Mouse (Mus musculus) heart, embryonic 13.5 days (tissue): ENCODE measurements at regions not wholly inside any gene's neighbourhood (a gene's known extent, or its start where the extent isn't known, plus 50 kb on each side); places are given as distances from the start of the nearest gene placed in this dataset.
A peak's percentile ranks its signal among the peaks of the same experiment; 100 is the strongest.

Experiments
- ATAC-seq: fragments of 200-750 bp; cut with Nextera tagmentation; 2 replicates; pipeline ENCODE4 v1.8.0; 2017; ENCODE audit warnings: moderate TSS enrichment; ENCODE audit not compliant: insufficient number of reproducible peaks, low FRiP score, low TSS enrichment; ENCODE audit errors: extremely low read depth
- H3K27ac ChIP-seq: fragments of 300-500 bp; sonication (generic); replicated peaks from 2 replicates; pipeline ENCODE4 v1.5.1; 2015; ENCODE audit warnings: moderate library complexity, mild to moderate bottlenecking, inconsistent platforms
- H3K27me3 ChIP-seq: fragments of 300-500 bp; sonication (generic); replicated peaks from 2 replicates; pipeline ENCODE4 v1.6.1; 2015; ENCODE audit warnings: mild to moderate bottlenecking, inconsistent platforms
- H3K36me3 ChIP-seq: fragments of 300-500 bp; sonication (generic); 2 replicates; pipeline ENCODE4 v1.6.1; 2015; ENCODE audit warnings: mild to moderate bottlenecking, inconsistent platforms
- H3K4me1 ChIP-seq: fragments of 300-500 bp; sonication (generic); 2 replicates; pipeline ENCODE4 v1.6.1; 2015; ENCODE audit warnings: inconsistent platforms
- H3K4me2 ChIP-seq: fragments of 300-500 bp; sonication (generic); 2 replicates; pipeline ENCODE4 v1.6.1; 2015; ENCODE audit warnings: inconsistent platforms, mild to moderate bottlenecking, moderate library complexity
- H3K4me3 ChIP-seq: fragments of 300-500 bp; sonication (generic); 2 replicates; pipeline ENCODE4 v1.5.1; 2015; ENCODE audit warnings: moderate library complexity, mild to moderate bottlenecking, inconsistent platforms
- H3K9ac ChIP-seq: fragments of 300-500 bp; sonication (generic); 2 replicates; pipeline ENCODE4 v1.6.1; 2015; ENCODE audit warnings: inconsistent platforms, mild to moderate bottlenecking, moderate library complexity
- H3K9me3 ChIP-seq: fragments of 300-500 bp; sonication (generic); 2 replicates; pipeline ENCODE4 v1.6.1; 2016; ENCODE audit warnings: inconsistent platforms
- WGBS: fragments of 180-500 bp; shearing (Covaris S2); methylation state at CpG from one replicate; pipeline ENCODE4 v1.1.7; 2015; ENCODE audit warnings: mixed read lengths; 5-methylcytosine and 5-hydroxymethylcytosine counted together

- Histone ChIP-seq H3K27ac (peak overlapping the region; percentile 54), H3K4me2 (no peak overlapping the region), H3K27me3 (peaks cover 24% of the 10 kb centered on the region), H3K4me1 (peaks cover 22% of the 10 kb centered on the region), H3K4me3 (no peak overlapping the region), H3K9ac (no peak overlapping the region), H3K36me3 (no peaks in the 10 kb centered on the region), H3K9me3 (no peaks in the 10 kb centered on the region)
- peak; percentile 65; the same call in 1 of the 2 replicates for ATAC-seq
- 23% methylated on average over 4 of the region's 4 CpGs for WGBS
Observed at GRCm38 (mm10) chr13:72419532-72419931, 209.1 kb upstream of the Irx2 start.

GRCm38 (mm10) chr13:72425917-72426316, 202.7 kb upstream of the Irx2 start:
- H3K4me1 ChIP-seq, result peaks cover 5% of the 10 kb centered on the region; the same call in 1 of the 2 replicates
- H3K4me3 ChIP-seq, result no peak overlapping the region
- H3K27me3 ChIP-seq, result peaks cover 4% of the 10 kb centered on the region
- no peaks in the 10 kb centered on the region for H3K9me3 ChIP-seq
- H3K36me3 ChIP-seq, result no peaks in the 10 kb centered on the region
- H3K9ac ChIP-seq, result no peak overlapping the region
- no peak for ATAC-seq
- no peak overlapping the region for H3K27ac ChIP-seq
- no peak overlapping the region for H3K4me2 ChIP-seq
- WGBS, result 48% methylated on average over 8 of the region's 8 CpGs

GRCm38 (mm10) chr13:72445336-72445735, 183.3 kb upstream of the Irx2 start:
- no peaks in the 10 kb centered on the region for H3K36me3 ChIP-seq
- H3K4me2 ChIP-seq, result no peak overlapping the region
- no peaks in the 10 kb centered on the region for H3K27me3 ChIP-seq
- H3K9ac ChIP-seq, result no peak overlapping the region
- no peak overlapping the region for H3K4me3 ChIP-seq
- H3K4me1 ChIP-seq, result no peaks in the 10 kb centered on the region
- ATAC-seq, result no peak
- WGBS, result 60% methylated on average over 3 of the region's 3 CpGs
- no peaks in the 10 kb centered on the region for H3K9me3 ChIP-seq
- no peak overlapping the region for H3K27ac ChIP-seq

GRCm38 (mm10) chr13:72448458-72449058, 180.1 kb upstream of the Irx2 start:
- no peak overlapping the region for H3K4me2 ChIP-seq
- no peaks in the 10 kb centered on the region for H3K4me1 ChIP-seq
- no peak overlapping the region for H3K27ac ChIP-seq
- H3K27me3 ChIP-seq, result no peaks in the 10 kb centered on the region
- H3K9ac ChIP-seq, result no peak overlapping the region
- H3K36me3 ChIP-seq, result no peaks in the 10 kb centered on the region
- WGBS, result 71% methylated on average over 5 of the region's 5 CpGs
- no peak for ATAC-seq
- H3K9me3 ChIP-seq, result no peaks in the 10 kb centered on the region
- H3K4me3 ChIP-seq, result no peak overlapping the region

GRCm38 (mm10) chr13:72495353-72495752, 133.3 kb upstream of the Irx2 start:
- H3K27ac ChIP-seq, result no peak overlapping the region
- 83% methylated on average over 7 of the region's 7 CpGs for WGBS
- ATAC-seq, result no peak
- H3K36me3 ChIP-seq, result no peaks in the 10 kb centered on the region
- peaks cover 11% of the 10 kb centered on the region for H3K4me1 ChIP-seq
- no peaks in the 10 kb centered on the region for H3K9me3 ChIP-seq
- H3K4me2 ChIP-seq, result no peak overlapping the region
- H3K4me3 ChIP-seq, result no peak overlapping the region
- peaks cover 22% of the 10 kb centered on the region for H3K27me3 ChIP-seq
- H3K9ac ChIP-seq, result no peak overlapping the region

- 71% methylated on average over 5 of the region's 5 CpGs for WGBS
- Histone ChIP-seq H3K4me3 (no peak overlapping the region), H3K4me1 (peaks cover 11% of the 10 kb centered on the region), H3K9me3 (no peaks in the 10 kb centered on the region), H3K27ac (no peak overlapping the region), H3K4me2 (peak overlapping the region; percentile 49), H3K27me3 (peaks cover 22% of the 10 kb centered on the region), H3K9ac (no peak overlapping the region), H3K36me3 (no peaks in the 10 kb centered on the region)
- ATAC-seq, result no peak
Observed at GRCm38 (mm10) chr13:72497036-72497435, 131.6 kb upstream of the Irx2 start.

- peaks cover 24% of the 10 kb centered on the region for H3K27me3 ChIP-seq
- H3K4me2 ChIP-seq, result peak overlapping the region; percentile 49
- H3K27ac ChIP-seq, result no peak overlapping the region
- no peaks in the 10 kb centered on the region for H3K36me3 ChIP-seq
- H3K4me3 ChIP-seq, result no peak overlapping the region
- WGBS, result 5% methylated on average over 10 of the region's 10 CpGs
- no peak for ATAC-seq
- no peaks in the 10 kb centered on the region for H3K9me3 ChIP-seq
- no peak overlapping the region for H3K9ac ChIP-seq
- H3K4me1 ChIP-seq, result peaks cover 11% of the 10 kb centered on the region
Observed at GRCm38 (mm10) chr13:72497521-72497920, 131.1 kb upstream of the Irx2 start.

GRCm38 (mm10) chr13:72505954-72506353, 122.7 kb upstream of the Irx2 start:
- no peaks in the 10 kb centered on the region for H3K36me3 ChIP-seq
- H3K4me2 ChIP-seq, result no peak overlapping the region
- no peak overlapping the region for H3K27ac ChIP-seq
- no peaks in the 10 kb centered on the region for H3K4me1 ChIP-seq
- 0 out of 2 replicates have a peak, but pooled peaks cover 4% of the 10 kb centered on the region for H3K27me3 ChIP-seq
- WGBS, result 66% methylated on average over 4 of the region's 4 CpGs
- ATAC-seq, result no peak
- H3K9me3 ChIP-seq, result no peaks in the 10 kb centered on the region
- no peak overlapping the region for H3K4me3 ChIP-seq
- H3K9ac ChIP-seq, result no peak overlapping the region

- Histone ChIP-seq H3K27ac (no peak overlapping the region), H3K4me2 (no peak overlapping the region), H3K9ac (no peak overlapping the region), H3K9me3 (no peaks in the 10 kb centered on the region), H3K27me3 (no peaks in the 10 kb centered on the region), H3K4me3 (no peak overlapping the region), H3K4me1 (peaks cover 6% of the 10 kb centered on the region; the same call in 1 of the 2 replicates), H3K36me3 (no peaks in the 10 kb centered on the region)
- WGBS, result 88% methylated on average over 4 of the region's 4 CpGs
- no peak for ATAC-seq
Observed at GRCm38 (mm10) chr13:72538633-72539032, 90.0 kb upstream of the Irx2 start.

- Histone ChIP-seq H3K36me3 (no peaks in the 10 kb centered on the region), H3K4me3 (no peak overlapping the region), H3K27ac (no peak overlapping the region), H3K4me2 (no peak overlapping the region), H3K4me1 (peaks cover 6% of the 10 kb centered on the region; the same call in 1 of the 2 replicates), H3K27me3 (no peaks in the 10 kb centered on the region), H3K9ac (no peak overlapping the region), H3K9me3 (no peaks in the 10 kb centered on the region)
- no peak for ATAC-seq
- WGBS, result 83% methylated on average over 3 of the region's 3 CpGs
Observed at GRCm38 (mm10) chr13:72541706-72542105, 86.9 kb upstream of the Irx2 start.

GRCm38 (mm10) chr13:72557951-72558350, 70.7 kb upstream of the Irx2 start:
- Histone ChIP-seq H3K9me3 (no peaks in the 10 kb centered on the region), H3K27me3 (no peaks in the 10 kb centered on the region), H3K27ac (no peak overlapping the region), H3K4me2 (no peak overlapping the region), H3K4me3 (no peak overlapping the region), H3K4me1 (no peaks in the 10 kb centered on the region), H3K9ac (no peak overlapping the region), H3K36me3 (no peaks in the 10 kb centered on the region)
- no peak for ATAC-seq
- 68% methylated on average over 8 of the region's 8 CpGs for WGBS

- H3K9me3 ChIP-seq, result no peaks in the 10 kb centered on the region
- 46% methylated on average over 7 of the region's 7 CpGs for WGBS
- H3K4me1 ChIP-seq, result no peaks in the 10 kb centered on the region
- no peak for ATAC-seq
- H3K27ac ChIP-seq, result no peak overlapping the region
- no peak overlapping the region for H3K9ac ChIP-seq
- no peak overlapping the region for H3K4me3 ChIP-seq
- peaks cover 11% of the 10 kb centered on the region for H3K27me3 ChIP-seq
- H3K4me2 ChIP-seq, result no peak overlapping the region
- no peaks in the 10 kb centered on the region for H3K36me3 ChIP-seq
Observed at GRCm38 (mm10) chr13:72571871-72572270, 56.7 kb upstream of the Irx2 start.
